Comparison of ENCODE assay signal across 21 mouse cellular contexts in the genomic region with DNA sequence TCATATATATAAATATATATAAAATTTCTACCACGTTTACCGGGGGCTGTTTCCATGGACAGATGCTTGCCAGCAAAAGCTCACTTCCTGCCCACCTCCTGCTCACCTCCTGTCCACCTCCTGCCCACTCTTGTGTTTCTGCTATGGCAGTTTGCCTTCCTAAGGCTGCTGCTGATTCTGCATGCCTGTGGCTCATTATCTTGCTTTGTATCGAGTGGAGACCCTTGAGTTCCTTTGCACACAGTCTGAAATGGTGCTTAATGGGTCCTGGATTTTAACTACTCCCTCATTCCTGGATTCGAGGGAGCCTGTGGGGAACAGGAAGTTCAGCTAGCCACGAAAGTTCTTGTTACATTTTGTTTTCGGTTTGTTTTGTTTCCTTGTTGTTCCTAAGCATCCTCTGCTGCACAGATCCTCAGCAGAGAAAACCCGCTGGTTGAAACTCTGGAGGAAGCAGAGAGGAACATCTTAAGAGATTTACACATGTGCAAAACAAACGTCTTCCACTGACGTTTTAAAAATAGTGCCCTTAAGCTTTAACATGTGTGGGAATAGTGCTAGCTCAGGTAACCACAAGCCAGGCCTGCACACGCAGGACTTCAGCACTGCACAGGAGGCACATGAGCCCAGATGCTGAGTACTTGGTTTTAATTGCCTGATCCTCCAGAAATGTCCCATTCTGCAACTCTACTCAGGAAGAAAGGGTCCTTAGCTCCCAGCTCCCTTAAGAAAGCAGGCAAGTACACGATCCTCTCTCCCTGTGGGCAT.
A peak's percentile ranks its signal among the peaks of the same experiment; 100 is the strongest.
DNase-seq lines count a peak whose midpoint lies in the region; ATAC-seq and TF ChIP-seq lines count a peak whose summit lies in the region.
"Had no signal": no experiment of that assay in that cellular context is flagged by ENCODE, and none has a peak within 500 bp of the region (broad histone marks: within the 10 kb centered on the region; RNA-seq: fewer than 3 reads in every experiment).

No protein-coding gene starts in this region.

- H3K27ac ChIP-seq in gastrocnemius, adult 2 months = peak overlapping the region; percentile 28; the same call in 1 of the 2 replicates
- H3K27ac ChIP-seq in bone marrow macrophage, adult 2 months (ENCODE audit: insufficient read depth, low read depth, low read length) = no peak overlapping the region
- peak overlapping the region; percentile 78 for H3K27ac ChIP-seq in embryonic facial prominence, embryonic 15.5 days (replicated peaks)
- peak overlapping the region; percentile 75 for H3K27ac ChIP-seq in limb, embryonic 13.5 days
- H3K27ac ChIP-seq: forebrain, embryonic 15.5 days; heart, adult 2 months; heart, embryonic 15.5 days; intestine, embryonic 15.5 days; left cerebral cortex, adult 2 months; liver, embryonic 13.5 days; macrophage had no signal

- peak overlapping the region; percentile 26 for H3K4me2 ChIP-seq in embryonic facial prominence, embryonic 15.5 days (replicated peaks)
- H3K4me2 ChIP-seq in limb, embryonic 13.5 days (replicated peaks) = peak overlapping the region; percentile 42
- H3K4me2 ChIP-seq: forebrain, embryonic 15.5 days; heart, embryonic 15.5 days; intestine, embryonic 15.5 days; liver, embryonic 13.5 days had no signal

- H3K4me1 ChIP-seq in bone marrow macrophage, adult 2 months (ENCODE audit: control insufficient read depth, insufficient read depth, low read length) = peaks cover 7% of the 10 kb centered on the region
- H3K4me1 ChIP-seq in embryonic facial prominence, embryonic 15.5 days = peaks cover 22% of the 10 kb centered on the region
- peaks cover 26% of the 10 kb centered on the region for H3K4me1 ChIP-seq in limb, embryonic 13.5 days
- H3K4me1 ChIP-seq: forebrain, embryonic 15.5 days; heart, embryonic 15.5 days; intestine, embryonic 15.5 days; liver, embryonic 13.5 days had no signal

- 0 out of 2 replicates have a peak, but pooled peaks have one; percentile 27 for TF ChIP-seq POLR2A in bone marrow macrophage, adult 2 months (IDR thresholded peaks at IDR 0.05; ENCODE audit: borderline replicate concordance, low read depth, low read length)

- TF ChIP-seq CTCF in gastrocnemius, adult 2 months (IDR thresholded peaks at IDR 0.05) = no peak
- TF ChIP-seq CTCF in bone marrow macrophage, adult 2 months (IDR thresholded peaks at IDR 0.05; ENCODE audit: low read depth, low read length) = no peak

- ATAC-seq in embryonic facial prominence, embryonic 15.5 days (ENCODE audit: insufficient number of reproducible peaks, low FRiP score, low TSS enrichment, low read depth) = peak; percentile 34; the same call in 1 of the 2 replicates
- peak; percentile 67; the same call in 1 of the 2 replicates for ATAC-seq in limb, embryonic 13.5 days (ENCODE audit: low FRiP score, low read depth)
- ATAC-seq: forebrain, embryonic 15.5 days; intestine, embryonic 15.5 days; midbrain, embryonic 16.5 days had no signal

- no peaks in the 10 kb centered on the region for H3K27me3 ChIP-seq in embryonic facial prominence, embryonic 15.5 days
- H3K27me3 ChIP-seq in limb, embryonic 13.5 days = no peaks in the 10 kb centered on the region
- H3K27me3 ChIP-seq: forebrain, embryonic 15.5 days; heart, embryonic 15.5 days; intestine, embryonic 15.5 days; liver, embryonic 13.5 days had no signal

- 13% methylated on average over 11 of the region's 11 CpGs for WGBS in embryonic facial prominence, embryonic 15.5 days
- 15% methylated on average over 11 of the region's 11 CpGs for WGBS in limb, embryonic 13.5 days

- H3K4me3 ChIP-seq in gastrocnemius, adult 2 months = no peak overlapping the region
- H3K4me3 ChIP-seq in bone marrow macrophage, adult 2 months (ENCODE audit: insufficient read depth, low read length) = no peak overlapping the region
- H3K4me3 ChIP-seq in embryonic facial prominence, embryonic 15.5 days (replicated peaks) = no peak overlapping the region
- no peak overlapping the region for H3K4me3 ChIP-seq in limb, embryonic 13.5 days
- H3K4me3 ChIP-seq: forebrain, embryonic 15.5 days; heart, adult 2 months; heart, embryonic 15.5 days; intestine, embryonic 15.5 days; left cerebral cortex, adult 2 months; liver, embryonic 13.5 days had no signal

- no peaks in the 10 kb centered on the region for H3K9me3 ChIP-seq in embryonic facial prominence, embryonic 15.5 days (replicated peaks)
- no peaks in the 10 kb centered on the region for H3K9me3 ChIP-seq in limb, embryonic 13.5 days
- H3K9me3 ChIP-seq: forebrain, embryonic 15.5 days; heart, embryonic 15.5 days; intestine, embryonic 15.5 days; liver, embryonic 13.5 days had no signal

- intact Hi-C loops in gastrocnemius, adult 2 months (cut with DNase I) = no loop called here
- intact Hi-C loops in left cerebral cortex, postnatal 14 days (cut with DNase I) = no loop called here

- DNase-seq in gastrocnemius, adult 2 months = no peak
- DNase-seq in gastrocnemius, postnatal 4 days (ENCODE audit: low spot score in 2 of 2) = no peak
- DNase-seq in left cerebral cortex, postnatal 14 days (ENCODE audit: low spot score in 2 of 2) = no peak
- no peak for DNase-seq in left cerebral cortex, adult 8-10 months (ENCODE audit: low spot score in 2 of 2)
- no peak for DNase-seq in adrenal gland, postnatal 4 days (ENCODE audit: low spot score in 2 of 2)
- DNase-seq: adrenal gland, adult 8-10 months; cerebellum, adult 11-12 months; cerebellum, postnatal 36 days; heart, adult 2 months; liver, embryonic 13.5 days; right cerebral cortex, adult 18-20 months; thymus, adult 18-20 months had no signal

- no peak overlapping the region for H3K9ac ChIP-seq in embryonic facial prominence, embryonic 15.5 days
- H3K9ac ChIP-seq in limb, embryonic 13.5 days = no peak overlapping the region
- H3K9ac ChIP-seq: forebrain, embryonic 15.5 days; heart, embryonic 15.5 days; intestine, embryonic 15.5 days; liver, embryonic 13.5 days had no signal

- H3K36me3 ChIP-seq in embryonic facial prominence, embryonic 15.5 days = peaks cover 6% of the 10 kb centered on the region; the same call in 1 of the 2 replicates
- peaks cover 13% of the 10 kb centered on the region; the same call in 1 of the 2 replicates for H3K36me3 ChIP-seq in limb, embryonic 13.5 days
- H3K36me3 ChIP-seq: forebrain, embryonic 15.5 days; heart, embryonic 15.5 days; intestine, embryonic 15.5 days; liver, embryonic 13.5 days had no signal
